Mouse (Mus musculus) hindbrain, embryonic 16.5 days (tissue): ENCODE data around the gene Pgs1. TPM values are rescaled to one million over a fixed set of nuclear protein-coding genes. Genes with fewer than 3 reads are reported as not detected.

Experiments
- ATAC-seq: fragments of 200-750 bp; cut with Nextera tagmentation; 2 replicates; pipeline ENCODE4 v1.8.0; 2017; ENCODE audit warnings: moderate TSS enrichment, moderate library complexity
- H3K27ac ChIP-seq: fragments of 300-500 bp; sonication (generic); 2 replicates; pipeline ENCODE4 v1.5.1; 2014; ENCODE audit warnings: low read depth, mild to moderate bottlenecking, control low read depth, low read length, moderate library complexity
- H3K27me3 ChIP-seq: fragments of 300-500 bp; sonication (generic); replicated peaks from 2 replicates; pipeline ENCODE4 v1.6.1; 2014; ENCODE audit warnings: low read length; ENCODE audit not compliant: control insufficient read depth, insufficient read depth
- H3K36me3 ChIP-seq: fragments of 300-500 bp; sonication (generic); 2 replicates; pipeline ENCODE4 v1.6.1; 2014; ENCODE audit warnings: mild to moderate bottlenecking, low read length, moderate library complexity, mixed read lengths; ENCODE audit not compliant: control insufficient read depth, insufficient read depth
- H3K4me1 ChIP-seq: fragments of 300-500 bp; sonication (generic); 2 replicates; pipeline ENCODE4 v1.6.1; 2014; ENCODE audit warnings: low read depth, low read length; ENCODE audit not compliant: control insufficient read depth, insufficient read depth
- H3K4me2 ChIP-seq: fragments of 300-500 bp; sonication (generic); 2 replicates; pipeline ENCODE4 v1.6.1; 2014; ENCODE audit warnings: mild to moderate bottlenecking, low read length, control low read depth, moderate library complexity
- H3K4me3 ChIP-seq: fragments of 300-500 bp; sonication (generic); 2 replicates; pipeline ENCODE4 v1.5.1; 2014; ENCODE audit warnings: mild to moderate bottlenecking, low read length, control low read depth, moderate library complexity
- H3K9ac ChIP-seq: fragments of 300-500 bp; sonication (generic); 2 replicates; pipeline ENCODE4 v1.6.1; 2014; ENCODE audit warnings: low read depth, mild to moderate bottlenecking, control low read depth, low read length, moderate library complexity
- H3K9me3 ChIP-seq: fragments of 300-500 bp; sonication (generic); 2 replicates; pipeline ENCODE4 v1.6.1; 2014; ENCODE audit warnings: mild to moderate bottlenecking, low read length, moderate library complexity; ENCODE audit not compliant: control insufficient read depth
- WGBS: fragments of 180-500 bp; shearing (Covaris S2); extraction: QIAGEN DNeasy Blood & Tissue Kit; methylation state at CpG from one replicate; pipeline ENCODE4 v1.1.7; 2014; 5-methylcytosine and 5-hydroxymethylcytosine counted together
- polyA plus RNA-seq: library from polyadenylated mRNA; unstranded; fragments of >200 nt; fragmentation: Nextera tagmentation; extraction: Ambion mirVana; gene quantifications from 2 replicates; pipeline ENCODE4 v1.2.1, GENCODE M21; 2015

Gene Pgs1
- polyA plus RNA-seq, 1 experiment from 2014 or later = 68.4 TPM

- no peak overlapping the region for H3K27ac ChIP-seq
- H3K27me3 ChIP-seq = peaks cover 4% of the 10 kb centered on the region; the same call in 1 of the 2 replicates
- WGBS = 68% methylated on average over 11 of the region's 11 CpGs
- no peaks in the 10 kb centered on the region for H3K36me3 ChIP-seq
- H3K4me1 ChIP-seq = peaks cover 18% of the 10 kb centered on the region
- H3K9me3 ChIP-seq = no peaks in the 10 kb centered on the region
- no peak overlapping the region for H3K4me3 ChIP-seq
- no peak overlapping the region for H3K4me2 ChIP-seq
- no peak overlapping the region for H3K9ac ChIP-seq
- no peak for ATAC-seq
These were observed 13.2 kb upstream of the Pgs1 start for GRCm38 (mm10) chr11:117972656-117973558.

GRCm38 (mm10) chr11:117973569-117973968 lies 12.5 kb upstream of the Pgs1 start:
- peaks cover 13% of the 10 kb centered on the region for H3K4me1 ChIP-seq
- peaks cover 4% of the 10 kb centered on the region; the same call in 1 of the 2 replicates for H3K27me3 ChIP-seq
- no peak for ATAC-seq
- no peak overlapping the region for H3K4me2 ChIP-seq
- H3K9me3 ChIP-seq = no peaks in the 10 kb centered on the region
- no peak overlapping the region for H3K4me3 ChIP-seq
- 41% methylated on average over 5 of the region's 5 CpGs for WGBS
- H3K27ac ChIP-seq = no peak overlapping the region
- H3K36me3 ChIP-seq = no peaks in the 10 kb centered on the region
- no peak overlapping the region for H3K9ac ChIP-seq

- no peak overlapping the region for H3K27ac ChIP-seq
These were observed 11.6 kb upstream of the Pgs1 start for GRCm38 (mm10) chr11:117974327-117975125.

GRCm38 (mm10) chr11:117975211-117975967 lies 10.7 kb upstream of the Pgs1 start:
- Histone ChIP-seq H3K4me3 (no peak overlapping the region), H3K27ac (peak overlapping the region; percentile 61), H3K36me3 (no peaks in the 10 kb centered on the region), H3K4me1 (peaks cover 10% of the 10 kb centered on the region), H3K9me3 (no peaks in the 10 kb centered on the region), H3K4me2 (no peak overlapping the region), H3K27me3 (peaks cover 4% of the 10 kb centered on the region; the same call in 1 of the 2 replicates), H3K9ac (no peak overlapping the region)
- WGBS = 6% methylated on average over 18 of the region's 18 CpGs
- 0 out of 2 replicates have a peak, but pooled peaks have one; percentile 17 for ATAC-seq

More at GRCm38 (mm10) chr11:117974327-117975125, 11.6 kb upstream of the Pgs1 start:
- Histone ChIP-seq H3K4me1 (peaks cover 13% of the 10 kb centered on the region), H3K36me3 (no peaks in the 10 kb centered on the region), H3K9ac (no peak overlapping the region), H3K4me3 (no peak overlapping the region), H3K4me2 (no peak overlapping the region), H3K9me3 (no peaks in the 10 kb centered on the region), H3K27me3 (peaks cover 4% of the 10 kb centered on the region; the same call in 1 of the 2 replicates)
- 26% methylated on average over 14 of the region's 14 CpGs for WGBS
- no peak for ATAC-seq

GRCm38 (mm10) chr11:117976081-117976582 lies 10.0 kb upstream of the Pgs1 start:
- peaks cover 4% of the 10 kb centered on the region; the same call in 1 of the 2 replicates for H3K27me3 ChIP-seq
- no peaks in the 10 kb centered on the region for H3K36me3 ChIP-seq
- no peaks in the 10 kb centered on the region for H3K9me3 ChIP-seq
- ATAC-seq = peak; percentile 65
- peaks cover 10% of the 10 kb centered on the region for H3K4me1 ChIP-seq
- 5% methylated on average over 8 of the region's 8 CpGs for whole genome bisulfite sequencing
- H3K27ac ChIP-seq = peak overlapping the region; percentile 61; the same call in 1 of the 2 replicates
- H3K9ac ChIP-seq = no peak overlapping the region
- H3K4me3 ChIP-seq = no peak overlapping the region
- no peak overlapping the region for H3K4me2 ChIP-seq

- 52% methylated on average over 4 of the region's 5 CpGs for WGBS
- peaks cover 3% of the 10 kb centered on the region; the same call in 1 of the 2 replicates for H3K27me3 ChIP-seq
- no peaks in the 10 kb centered on the region for H3K36me3 ChIP-seq
- H3K4me3 ChIP-seq = no peak overlapping the region
- peaks cover 10% of the 10 kb centered on the region for H3K4me1 ChIP-seq
- H3K4me2 ChIP-seq = no peak overlapping the region
- H3K9me3 ChIP-seq = no peaks in the 10 kb centered on the region
- no peak overlapping the region for H3K27ac ChIP-seq
- H3K9ac ChIP-seq = no peak overlapping the region
- no peak for ATAC-seq
These were observed 8.3 kb upstream of the Pgs1 start for GRCm38 (mm10) chr11:117977694-117978360.

- H3K9ac ChIP-seq = no peak overlapping the region
- no peak overlapping the region for H3K4me3 ChIP-seq
- no peaks in the 10 kb centered on the region for H3K9me3 ChIP-seq
- no peaks in the 10 kb centered on the region for H3K36me3 ChIP-seq
- H3K27ac ChIP-seq = no peak overlapping the region
- peaks cover 10% of the 10 kb centered on the region for H3K4me1 ChIP-seq
- WGBS = 61% methylated on average over 7 of the region's 7 CpGs
- H3K27me3 ChIP-seq = no peaks in the 10 kb centered on the region
- H3K4me2 ChIP-seq = no peak overlapping the region
- no peak for ATAC-seq
These were observed 6.7 kb upstream of the Pgs1 start for GRCm38 (mm10) chr11:117979388-117979787.

GRCm38 (mm10) chr11:117982426-117982825 lies 3.7 kb upstream of the Pgs1 start:
- no peak overlapping the region for H3K27ac ChIP-seq
- no peaks in the 10 kb centered on the region for H3K27me3 ChIP-seq
- H3K4me2 ChIP-seq = no peak overlapping the region
- H3K4me1 ChIP-seq = peaks cover 8% of the 10 kb centered on the region
- H3K9me3 ChIP-seq = no peaks in the 10 kb centered on the region
- H3K36me3 ChIP-seq = no peaks in the 10 kb centered on the region
- ATAC-seq = no peak
- WGBS = 74% methylated on average over 5 of the region's 5 CpGs
- no peak overlapping the region for H3K4me3 ChIP-seq
- no peak overlapping the region for H3K9ac ChIP-seq
